Mouse (Mus musculus): ENCODE results near the gene Zc3h12a.

- TF ChIP-seq POLR2A (IDR thresholded peaks at IDR 0.05; ENCODE audit: borderline replicate concordance, insufficient read depth, low read length) (no peak), CTCF (IDR thresholded peaks at IDR 0.05; ENCODE audit: borderline replicate concordance, insufficient read depth, low read depth, low read length) (no peak)
These were observed 21.8 kb upstream of the Zc3h12a start for GRCm38 (mm10) chr4:125149460-125149859.
